Mouse (Mus musculus): ENCODE data around the gene Taar4.

Gene Taar4

DNA sequence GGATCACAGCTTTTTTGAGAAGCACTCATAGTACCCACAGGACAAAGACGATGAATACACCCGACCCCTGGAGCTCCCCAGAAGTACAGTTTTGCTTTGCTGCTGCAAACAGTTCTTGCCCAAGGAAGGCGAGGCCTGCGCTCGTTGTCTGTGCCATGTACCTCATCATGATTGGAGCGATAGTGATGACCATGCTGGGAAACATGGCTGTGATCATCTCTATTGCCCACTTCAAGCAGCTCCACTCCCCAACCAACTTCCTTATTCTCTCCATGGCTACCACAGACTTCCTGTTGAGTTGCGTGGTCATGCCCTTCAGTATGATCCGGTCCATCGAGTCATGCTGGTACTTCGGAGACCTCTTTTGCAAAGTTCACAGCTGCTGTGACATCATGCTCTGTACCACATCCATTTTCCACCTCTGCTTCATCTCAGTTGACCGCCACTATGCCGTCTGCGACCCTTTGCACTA, at the start of gene Taar4:
Gene Taar4 (plus strand): TSS at position 51 of the 472 bp plus-strand sequence.
- DNase-seq, result no peak

- DNase-seq, result no peak
These were observed 40.2 kb upstream of the Taar4 start, which contains the start of gene Taar1 for GRCm38 (mm10) chr10:23920056-23920455. TSS of gene Taar1 (plus strand) at chr10:23920356.

DNA sequence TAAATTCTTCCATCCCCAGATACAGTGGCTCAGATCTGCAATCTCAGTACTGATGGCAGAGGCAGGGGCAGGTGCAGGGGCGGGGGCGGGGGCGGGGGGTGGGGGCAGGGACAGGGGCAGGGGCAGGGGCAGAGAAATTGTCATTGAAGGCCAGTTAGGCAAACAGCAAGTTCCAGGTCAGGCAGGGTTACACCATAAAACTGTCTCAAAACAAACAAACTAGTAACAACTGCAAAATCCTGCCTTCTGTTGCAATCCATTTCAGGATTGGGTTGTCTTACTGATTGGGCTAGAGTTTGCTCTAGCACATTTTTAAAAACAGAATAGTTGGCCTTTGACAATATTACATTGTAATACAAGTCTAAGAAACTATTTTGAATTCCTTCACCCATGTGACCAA, 37.8 kb upstream of the Taar4 start:
- DNase-seq, result no peak

GRCm38 (mm10) chr10:23923941-23924340, 36.4 kb upstream of the Taar4 start:
- no peak for DNase-seq

DNA sequence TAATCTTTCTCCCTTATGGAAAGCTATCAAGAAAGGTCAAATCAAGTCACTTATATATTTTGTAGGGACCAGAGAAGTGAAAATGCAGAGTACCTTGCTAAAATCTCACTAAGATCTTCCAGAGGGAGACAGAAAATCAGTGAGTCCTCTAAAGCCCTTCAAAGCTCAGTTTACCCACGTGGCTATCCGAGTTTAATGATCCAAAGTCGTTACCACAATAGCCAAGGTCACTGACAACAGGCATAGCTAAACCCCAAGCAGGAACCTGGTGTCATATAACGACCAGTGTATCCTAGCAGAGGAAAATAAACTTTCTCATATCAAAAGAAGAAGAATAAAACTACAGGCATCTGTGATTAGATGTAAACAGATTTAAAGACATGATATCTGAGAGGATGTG, 22.7 kb upstream of the Taar4 start:
- DNase-seq, result no peak

- DNase-seq, result no peak
These were observed 22.0 kb upstream of the Taar4 start, which contains the start of gene Taar2 for GRCm38 (mm10) chr10:23938312-23938711. TSS of gene Taar2 (plus strand) at chr10:23938572.

DNA sequence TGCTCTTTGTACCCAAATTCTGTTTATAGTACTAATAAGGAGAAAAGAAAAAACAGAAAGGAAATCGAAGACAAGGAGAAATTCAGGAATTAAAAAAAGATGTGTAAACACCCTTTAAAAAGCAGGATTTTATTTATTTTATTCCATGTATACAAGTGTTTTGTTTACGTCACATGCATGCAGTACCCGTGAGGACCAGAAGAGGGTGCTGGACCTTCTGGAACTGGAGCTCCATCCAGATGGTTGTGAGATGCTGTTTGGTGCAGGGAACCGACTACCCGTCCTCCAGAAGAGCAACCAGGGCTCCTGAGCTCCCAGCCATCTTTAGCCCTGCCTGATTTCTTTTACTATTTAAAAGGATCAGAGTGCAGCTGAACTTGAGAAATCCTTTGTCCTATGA, 17.8 kb upstream of the Taar4 start:
- DNase-seq, result peak; percentile 15

DNA sequence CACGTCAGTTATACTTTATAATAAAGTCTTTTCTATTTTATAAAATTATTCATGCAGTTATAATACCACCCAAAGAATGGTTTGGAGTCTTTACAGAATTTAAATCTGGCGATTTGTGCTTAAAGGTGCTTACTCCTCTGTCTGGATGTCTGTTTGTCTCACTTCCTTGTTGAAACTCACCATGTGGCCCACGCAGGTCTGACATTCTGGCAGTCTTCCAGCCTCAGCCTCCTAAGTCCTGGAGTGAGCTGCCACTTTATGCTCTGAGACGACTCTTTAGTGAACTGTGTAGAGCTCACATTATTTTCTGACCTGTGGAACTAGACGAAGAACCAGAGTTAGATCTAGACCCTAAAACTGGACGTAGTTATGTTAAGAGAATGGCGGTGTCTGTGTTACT, 12.3 kb upstream of the Taar4 start:
- DNase-seq, result no peak

- DNase-seq, result no peak
These were observed 10.7 kb upstream of the Taar4 start, which contains the start of gene Taar3 for GRCm38 (mm10) chr10:23949508-23950005. TSS of gene Taar3 (plus strand) at chr10:23949558.

- DNase-seq, result no peak
These were observed 8.6 kb upstream of the Taar4 start for GRCm38 (mm10) chr10:23951714-23952113.

DNA sequence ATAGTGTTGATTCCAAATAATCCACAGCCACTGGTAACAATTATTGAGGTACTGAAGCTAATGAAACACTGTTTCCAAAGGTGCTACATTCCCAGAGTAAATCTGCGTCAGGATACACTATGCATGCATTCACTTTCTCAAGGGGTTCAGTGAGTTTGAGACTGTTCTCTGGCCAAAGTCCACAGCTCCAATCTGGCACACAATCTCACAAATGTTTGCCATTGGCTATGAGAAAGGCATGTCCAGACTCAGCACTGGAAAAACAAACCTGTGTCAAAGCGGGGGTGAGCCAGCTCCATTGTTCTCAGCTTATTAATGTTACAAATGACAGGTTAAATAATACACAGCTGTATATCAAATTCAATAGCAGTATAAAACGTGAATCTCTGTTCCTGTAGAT, 1.2 kb upstream of the Taar4 start:
- no peak for DNase-seq

DNA sequence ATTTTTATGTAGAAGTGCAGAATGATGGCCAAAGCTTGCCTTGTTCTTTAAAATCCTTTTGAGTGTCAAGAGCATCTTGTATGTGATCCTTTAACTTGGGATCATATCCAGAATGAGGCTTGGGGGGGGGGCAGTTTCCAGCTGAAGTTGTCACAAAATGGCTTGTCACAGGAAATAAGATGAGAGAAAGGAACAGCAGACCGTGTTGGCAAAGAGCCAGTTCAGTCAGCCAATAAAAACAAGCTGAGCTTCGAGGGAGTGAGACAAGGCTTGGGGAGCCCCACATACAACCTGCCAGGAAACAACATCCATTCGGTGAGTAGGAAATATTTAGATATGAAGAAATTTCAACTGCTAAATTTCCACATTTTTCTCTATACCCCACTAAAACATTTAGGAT, 3.1 kb downstream of the Taar4 start:
- peak; percentile 24 for DNase-seq

DNA sequence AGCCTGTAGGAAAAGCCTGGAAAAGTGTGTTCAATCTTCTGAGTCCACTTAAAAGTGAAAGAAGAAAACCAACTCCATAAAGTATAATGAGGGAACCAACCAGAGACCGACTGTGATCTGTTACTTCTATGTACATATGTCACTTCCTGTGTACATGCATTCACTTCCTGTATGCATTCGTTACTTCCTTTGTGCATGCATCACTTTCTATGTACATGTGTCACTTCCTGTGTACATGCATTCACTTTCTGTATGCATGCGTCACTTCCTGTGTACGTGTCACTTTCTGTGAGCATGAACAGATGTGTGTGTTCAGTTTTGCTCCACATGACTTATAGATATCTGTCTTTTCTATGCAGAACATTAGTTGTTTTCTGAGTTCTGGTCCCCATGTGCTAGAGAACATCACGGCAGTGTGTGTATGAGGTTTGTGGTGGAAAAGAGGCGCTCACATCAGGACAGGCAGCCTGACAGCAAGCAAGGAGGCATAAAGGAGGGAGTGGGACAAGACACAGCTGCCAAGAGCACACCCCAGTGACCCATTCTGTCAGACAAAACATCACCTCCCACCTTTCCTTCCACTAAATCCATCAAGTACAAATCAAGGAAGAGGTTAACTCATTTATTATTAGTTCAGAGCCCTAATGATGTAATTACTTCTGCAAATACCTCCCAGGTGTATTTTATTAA, 4.8 kb downstream of the Taar4 start:
- no peak for DNase-seq

DNA sequence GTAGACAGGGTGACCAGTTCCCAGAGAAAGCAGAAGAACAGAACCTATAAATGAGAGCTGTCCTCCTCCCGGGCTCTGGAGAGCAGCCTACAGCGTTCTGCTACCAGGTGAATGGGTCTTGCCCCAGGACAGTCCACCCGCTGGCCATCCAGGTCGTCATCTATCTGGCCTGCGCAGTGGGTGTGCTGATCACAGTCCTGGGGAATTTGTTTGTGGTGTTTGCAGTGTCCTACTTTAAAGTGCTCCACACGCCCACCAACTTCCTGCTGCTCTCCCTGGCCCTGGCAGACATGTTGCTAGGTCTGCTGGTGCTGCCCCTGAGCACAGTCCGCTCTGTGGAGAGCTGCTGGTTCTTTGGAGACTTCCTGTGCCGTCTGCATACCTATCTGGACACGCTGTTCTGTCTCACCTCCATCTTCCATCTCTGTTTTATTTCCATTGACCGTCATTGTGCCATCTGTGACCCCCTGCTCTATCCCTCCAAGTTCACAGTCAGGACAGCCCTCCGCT, 10.4 kb downstream of the Taar4 start, which contains the start of gene Taar5:
Gene Taar5 (plus strand): TSS at position 51 of the 510 bp plus-strand sequence.
- no peak for DNase-seq

DNA sequence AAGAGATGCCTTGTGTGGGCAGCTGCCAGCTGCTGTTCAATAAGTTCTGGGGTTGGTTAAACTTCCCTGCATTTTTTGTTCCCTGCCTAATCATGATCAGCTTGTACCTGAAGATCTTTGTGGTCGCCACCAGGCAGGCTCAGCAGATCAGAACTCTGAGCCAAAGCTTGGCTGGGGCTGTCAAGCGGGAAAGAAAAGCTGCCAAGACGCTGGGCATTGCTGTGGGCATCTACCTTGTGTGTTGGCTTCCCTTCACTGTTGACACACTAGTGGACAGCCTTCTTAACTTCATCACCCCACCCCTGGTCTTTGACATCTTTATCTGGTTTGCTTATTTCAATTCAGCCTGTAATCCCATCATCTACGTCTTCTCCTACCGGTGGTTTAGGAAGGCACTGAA, 11.0 kb downstream of the Taar4 start:
- no peak for DNase-seq

DNA sequence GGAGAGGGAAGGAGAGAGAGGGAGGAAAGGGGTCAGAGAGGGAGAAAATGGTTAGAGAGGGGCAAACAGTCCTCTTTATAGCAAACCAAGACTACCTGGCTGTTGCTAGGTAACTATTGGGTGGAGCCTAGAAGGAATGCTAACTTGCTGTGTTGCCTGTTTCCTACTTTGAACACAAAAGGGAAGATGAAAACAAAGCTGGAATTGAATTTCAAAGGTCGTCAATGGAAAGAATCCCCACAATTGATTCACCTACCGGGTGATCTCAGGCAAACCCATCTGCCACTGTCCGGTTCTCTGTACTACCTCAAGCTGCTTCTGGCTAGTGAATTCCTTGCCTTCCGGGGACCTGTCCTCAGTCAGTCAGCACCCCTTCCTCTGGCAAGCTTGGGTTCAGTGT, 17.7 kb downstream of the Taar4 start:
- DNase-seq, result no peak

DNA sequence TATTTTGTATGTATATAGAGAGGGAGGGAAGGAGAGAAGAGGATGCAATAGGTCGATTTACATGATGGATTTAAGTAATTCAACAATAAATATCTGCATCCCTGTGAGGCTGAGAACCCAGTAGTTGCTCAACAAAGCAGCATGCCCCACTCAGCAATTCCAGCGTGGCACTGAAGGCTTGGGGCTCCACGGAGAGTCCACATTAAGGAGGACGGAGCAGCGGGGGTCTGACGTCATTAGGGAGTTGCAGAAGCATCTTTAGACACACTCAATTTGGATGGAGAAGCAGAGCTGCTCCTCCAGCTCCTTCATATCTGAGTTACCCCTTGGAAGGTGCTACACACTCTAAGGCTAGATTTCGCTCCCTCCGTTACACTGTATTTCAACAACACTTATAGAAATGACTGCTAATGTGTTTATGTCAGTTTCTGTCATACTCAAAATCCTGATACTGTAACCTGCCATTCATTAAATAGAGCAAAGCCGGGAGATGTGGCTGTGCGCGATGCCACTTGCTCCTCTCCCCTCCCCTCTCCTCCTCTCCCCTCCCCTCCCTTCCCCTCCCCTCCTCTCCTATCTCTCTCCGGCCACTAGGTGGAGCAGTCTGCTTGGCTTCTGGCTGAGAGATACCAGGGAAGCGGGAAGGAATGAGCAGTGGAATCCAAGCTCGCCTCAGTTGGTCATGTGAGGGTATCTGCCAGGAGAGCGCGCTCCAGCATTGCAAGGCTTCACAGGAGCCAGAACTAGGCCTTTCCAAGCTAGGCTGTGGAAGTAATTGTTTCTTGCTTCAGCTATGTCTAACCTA, 18.8 kb downstream of the Taar4 start:
- peak; percentile 91 for DNase-seq

DNA sequence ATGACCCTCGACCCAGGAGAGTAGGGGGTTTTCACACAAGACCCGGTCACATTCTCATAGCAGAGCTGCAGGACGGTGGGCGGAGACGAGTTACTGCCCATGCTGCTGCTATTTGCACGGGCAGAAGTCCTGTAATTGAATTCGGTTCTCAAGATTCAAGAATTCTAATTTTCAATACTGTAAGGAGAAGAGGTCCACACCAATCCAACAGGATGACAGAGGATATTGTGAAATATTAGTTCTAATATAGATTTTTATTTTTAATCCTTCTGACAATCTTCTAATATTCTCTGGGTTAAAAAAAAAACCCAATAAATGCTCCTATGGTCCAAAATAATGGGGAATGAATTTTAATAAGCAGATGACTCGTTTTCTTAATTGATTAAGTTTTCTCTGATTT, 25.3 kb downstream of the Taar4 start, which contains the start of gene Taar6:
Gene Taar6 (minus strand): TSS at position 101 of the 400 bp plus-strand sequence.
- no peak for DNase-seq

- DNase-seq, result no peak
These were observed 26.1 kb downstream of the Taar4 start for GRCm38 (mm10) chr10:23986419-23986818.

GRCm38 (mm10) chr10:23993381-23993780, 33.1 kb downstream of the Taar4 start, which contains the start of gene Taar7a:
TSS of gene Taar7a (minus strand) at chr10:23993481.
- DNase-seq, result no peak

DNA sequence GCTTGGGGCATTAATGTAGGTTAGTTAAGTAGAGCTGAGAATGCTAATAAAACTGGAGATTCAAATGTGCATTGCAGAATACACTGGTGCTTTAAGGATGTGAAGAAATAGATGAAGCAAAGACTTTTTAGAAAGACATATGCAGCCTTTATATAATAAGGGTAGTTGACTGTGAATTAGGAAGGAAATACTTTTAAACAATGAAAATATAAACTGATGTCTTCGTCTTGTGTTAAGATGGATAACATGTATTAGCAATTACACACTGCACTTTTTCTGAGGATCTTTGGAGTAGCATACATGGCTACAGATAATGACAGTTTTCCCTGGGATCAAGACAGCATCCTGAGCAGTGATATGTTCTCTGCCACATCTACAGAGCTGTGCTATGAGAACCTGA, 39.3 kb downstream of the Taar4 start, which contains the start of gene Taar7b:
Gene Taar7b (plus strand): TSS at position 301 of the 400 bp plus-strand sequence.
- DNase-seq, result no peak

GRCm38 (mm10) chr10:24006442-24006841, 46.1 kb downstream of the Taar4 start:
- no peak for DNase-seq

DNA sequence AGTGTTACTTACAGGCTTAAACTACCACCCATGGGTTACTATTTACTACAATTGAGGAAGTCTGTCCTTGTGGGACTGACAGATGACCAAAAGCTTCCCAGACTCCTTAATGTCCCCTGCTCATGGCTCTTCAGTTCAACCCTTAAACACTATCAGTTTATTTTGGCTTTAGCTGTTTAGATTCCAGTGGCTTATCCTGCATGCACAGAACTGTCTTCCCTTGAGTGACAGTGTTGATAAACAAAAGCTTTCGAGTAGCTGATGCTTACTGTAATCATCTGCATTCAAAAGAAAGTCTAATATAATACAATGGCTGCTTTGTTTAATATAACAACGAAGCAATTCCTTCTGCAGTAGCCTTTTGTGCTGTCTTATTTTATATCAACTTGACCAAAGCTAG, 46.7 kb downstream of the Taar4 start:
- DNase-seq, result no peak

All from retina, postnatal 1 day (tissue).